Mouse (Mus musculus) intestine, postnatal 0 days (tissue): ENCODE measurements around the gene Map3k21. TPM values are rescaled to one million over a fixed set of nuclear protein-coding genes. Genes with fewer than 3 reads are reported as not detected.

ENCODE experiments used
- ATAC-seq: fragments of 200-750 bp; cut with Nextera tagmentation; 2 replicates; pipeline ENCODE4 v1.8.0; 2017; ENCODE audit warnings: mild to moderate bottlenecking, moderate TSS enrichment, moderate library complexity
- H3K27ac ChIP-seq: fragments of 300-500 bp; sonication (generic); 2 replicates; pipeline ENCODE4 v1.5.1; 2014; ENCODE audit warnings: mild to moderate bottlenecking, low read depth, low read length, moderate library complexity
- H3K27me3 ChIP-seq: fragments of 300-500 bp; sonication (generic); replicated peaks from 2 replicates; pipeline ENCODE4 v1.6.1; 2014; ENCODE audit warnings: low read length, mixed read lengths; ENCODE audit not compliant: control insufficient read depth, insufficient read depth
- H3K36me3 ChIP-seq: fragments of 300-500 bp; sonication (generic); 2 replicates; pipeline ENCODE4 v1.6.1; 2014; ENCODE audit warnings: mild to moderate bottlenecking, moderate library complexity; ENCODE audit not compliant: control insufficient read depth, insufficient read depth
- H3K4me1 ChIP-seq: fragments of 300-500 bp; sonication (generic); replicated peaks from 2 replicates; pipeline ENCODE4 v1.6.1; 2014; ENCODE audit warnings: antibody characterized with exemption, low read length, mixed read lengths; ENCODE audit not compliant: control insufficient read depth, insufficient read depth
- H3K4me2 ChIP-seq: fragments of 300-500 bp; sonication (generic); replicated peaks from 2 replicates; pipeline ENCODE4 v1.6.1; 2014; ENCODE audit warnings: low read depth, mild to moderate bottlenecking, moderate library complexity
- H3K4me3 ChIP-seq: fragments of 300-500 bp; sonication (generic); 2 replicates; pipeline ENCODE4 v1.5.1; 2014; ENCODE audit warnings: low read depth, low read length
- H3K9ac ChIP-seq: fragments of 300-500 bp; sonication (generic); 2 replicates; pipeline ENCODE4 v1.6.1; 2014; ENCODE audit warnings: mild to moderate bottlenecking, low read depth, low read length
- H3K9me3 ChIP-seq: fragments of 300-500 bp; sonication (generic); 2 replicates; pipeline ENCODE4 v1.6.1; 2016; ENCODE audit warnings: mixed run types; ENCODE audit not compliant: control insufficient read depth
- CTCF ChIP-seq: sonication (generic); IDR thresholded peaks from 2 replicates; pipeline ENCODE4 v1.5.1; 2016; ENCODE audit warnings: low read depth, mild to moderate bottlenecking, control low read depth, antibody characterized with exemption, moderate library complexity
- WGBS: fragments of 180-500 bp; shearing (Covaris S2); extraction: QIAGEN DNeasy Blood & Tissue Kit; methylation state at CpG from one replicate; pipeline ENCODE4 v1.1.7; 2014; 5-methylcytosine and 5-hydroxymethylcytosine counted together
- polyA plus RNA-seq: library from polyadenylated mRNA; unstranded; fragments of >200 nt; fragmentation: Nextera tagmentation; extraction: Ambion mirVana; gene quantifications from 2 replicates; pipeline ENCODE4 v1.2.1, GENCODE M21; 2015

Map3k21 gene
- polyA plus RNA-seq, 1 experiment from 2014 or later: 4.5 TPM

DNA sequence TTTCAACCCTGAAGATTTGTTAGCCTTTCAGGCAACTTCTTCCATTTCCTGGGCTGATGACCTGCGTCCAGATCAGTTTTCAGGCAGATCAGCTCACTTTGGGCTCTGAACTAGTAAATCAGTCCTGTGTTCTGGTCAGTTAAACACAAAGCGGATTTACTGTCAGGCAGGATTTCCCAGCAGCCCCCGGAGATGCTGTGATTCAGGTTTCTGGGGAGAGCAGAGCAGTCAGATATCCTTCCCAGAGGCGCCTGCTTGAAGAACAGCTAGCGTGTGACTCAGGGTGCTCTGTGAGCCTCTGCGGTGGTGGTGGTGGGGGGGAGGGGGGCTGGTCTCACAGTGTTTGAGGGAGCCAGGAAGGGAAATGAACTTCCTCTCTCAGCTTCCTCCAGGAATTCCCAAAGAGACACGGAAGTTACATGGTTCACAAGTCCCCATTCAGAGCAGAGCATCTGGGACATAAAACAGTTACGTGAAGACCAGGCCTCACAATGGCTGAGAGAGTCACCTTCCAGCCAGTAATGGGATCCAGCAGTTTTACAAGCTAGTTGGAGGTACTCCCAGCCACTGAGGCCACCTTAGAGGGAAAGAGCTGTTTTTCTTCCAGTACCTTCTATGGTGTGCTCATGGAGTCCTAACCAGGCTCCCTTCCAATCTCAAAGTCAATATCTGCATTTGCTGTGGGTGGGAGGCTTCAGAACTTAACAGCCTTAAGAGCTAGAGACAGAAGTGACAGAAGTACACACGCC, 37.6 kb upstream of the Map3k21 start:
- ATAC-seq: no peak
- H3K4me2 ChIP-seq: no peak overlapping the region
- H3K4me3 ChIP-seq: no peak overlapping the region
- no peaks in the 10 kb centered on the region for H3K36me3 ChIP-seq
- no peaks in the 10 kb centered on the region for H3K9me3 ChIP-seq
- no peak for TF ChIP-seq CTCF
- H3K27me3 ChIP-seq: no peaks in the 10 kb centered on the region
- H3K9ac ChIP-seq: no peak overlapping the region; the same call in 1 of the 2 replicates
- H3K27ac ChIP-seq: no peak overlapping the region; the same call in 1 of the 2 replicates
- 65% methylated on average over 9 of the region's 9 CpGs for WGBS
- H3K4me1 ChIP-seq: no peaks in the 10 kb centered on the region

DNA sequence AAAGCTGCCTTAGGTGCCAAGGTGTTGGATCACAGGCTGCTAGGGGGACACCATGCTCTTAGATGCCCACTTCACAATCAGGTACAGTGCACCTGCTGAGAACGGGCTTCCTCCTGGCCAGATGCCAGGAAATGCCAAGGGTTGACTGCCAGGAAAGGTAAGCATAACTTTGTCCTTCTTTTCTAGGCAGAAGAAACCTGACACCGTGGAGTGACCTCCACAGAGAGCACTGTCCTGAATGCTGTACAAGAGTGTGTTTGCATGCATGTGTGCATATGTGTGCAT, 37.1 kb upstream of the Map3k21 start:
- H3K9me3 ChIP-seq: no peaks in the 10 kb centered on the region
- no peaks in the 10 kb centered on the region for H3K4me1 ChIP-seq
- TF ChIP-seq CTCF: no peak
- no peak overlapping the region for H3K27ac ChIP-seq
- H3K4me2 ChIP-seq: no peak overlapping the region
- H3K9ac ChIP-seq: no peak overlapping the region
- ATAC-seq: no peak
- no peak overlapping the region for H3K4me3 ChIP-seq
- no peaks in the 10 kb centered on the region for H3K27me3 ChIP-seq
- 43% methylated on average over 2 of the region's 2 CpGs for WGBS
- H3K36me3 ChIP-seq: no peaks in the 10 kb centered on the region

DNA sequence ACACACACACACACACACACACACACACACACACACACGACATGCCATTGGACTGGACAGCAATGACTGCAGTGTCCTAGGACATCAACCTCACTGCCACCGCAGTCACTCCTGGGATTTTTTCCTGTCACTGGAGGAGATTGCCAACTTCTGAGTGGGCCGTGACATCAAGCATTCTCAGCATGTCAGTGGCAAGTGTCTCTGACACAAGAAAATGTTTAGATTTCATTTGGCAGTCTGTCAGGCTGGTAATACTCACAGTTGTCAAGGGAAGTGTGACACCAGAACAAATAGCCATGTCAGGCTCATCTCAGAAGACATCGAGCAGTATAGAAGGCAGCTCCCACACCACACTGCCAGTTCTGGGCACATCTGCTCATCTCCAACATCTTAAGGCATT, 29.8 kb upstream of the Map3k21 start:
- H3K4me2 ChIP-seq: no peak overlapping the region
- no peak overlapping the region for H3K9ac ChIP-seq
- H3K27me3 ChIP-seq: no peaks in the 10 kb centered on the region
- no peak for TF ChIP-seq CTCF
- ATAC-seq: no peak
- WGBS: 85% methylated on average over 4 of the region's 4 CpGs
- no peak overlapping the region for H3K27ac ChIP-seq
- no peaks in the 10 kb centered on the region for H3K9me3 ChIP-seq
- no peak overlapping the region for H3K4me3 ChIP-seq
- no peaks in the 10 kb centered on the region for H3K36me3 ChIP-seq
- H3K4me1 ChIP-seq: no peaks in the 10 kb centered on the region

DNA sequence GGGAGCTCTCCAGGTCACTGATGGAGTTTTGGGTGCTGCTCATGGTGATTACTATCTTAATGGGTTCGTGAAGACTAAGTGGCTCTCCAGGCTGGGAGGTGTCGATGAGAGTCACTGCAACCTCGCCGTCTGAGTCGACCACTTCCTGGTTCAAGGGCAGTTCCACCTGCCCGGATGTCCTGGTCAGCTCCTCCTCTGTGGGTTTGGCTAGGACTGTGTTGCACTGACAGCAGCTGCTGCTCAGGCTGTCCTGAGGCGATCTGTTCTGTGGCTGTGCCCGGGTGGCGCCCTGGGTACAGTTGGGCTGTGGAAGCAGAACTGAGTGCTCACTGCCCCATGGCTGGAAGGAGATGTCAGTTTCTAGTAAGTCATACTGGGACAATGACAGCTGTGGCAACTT, 22.7 kb upstream of the Map3k21 start:
- H3K4me3 ChIP-seq: no peak overlapping the region
- no peaks in the 10 kb centered on the region for H3K4me1 ChIP-seq
- no peak overlapping the region for H3K4me2 ChIP-seq
- TF ChIP-seq CTCF: no peak
- no peak overlapping the region for H3K27ac ChIP-seq
- H3K9ac ChIP-seq: no peak overlapping the region
- H3K36me3 ChIP-seq: no peaks in the 10 kb centered on the region
- no peak for ATAC-seq
- 75% methylated on average over 9 of the region's 9 CpGs for WGBS
- H3K9me3 ChIP-seq: no peaks in the 10 kb centered on the region
- no peaks in the 10 kb centered on the region for H3K27me3 ChIP-seq

DNA sequence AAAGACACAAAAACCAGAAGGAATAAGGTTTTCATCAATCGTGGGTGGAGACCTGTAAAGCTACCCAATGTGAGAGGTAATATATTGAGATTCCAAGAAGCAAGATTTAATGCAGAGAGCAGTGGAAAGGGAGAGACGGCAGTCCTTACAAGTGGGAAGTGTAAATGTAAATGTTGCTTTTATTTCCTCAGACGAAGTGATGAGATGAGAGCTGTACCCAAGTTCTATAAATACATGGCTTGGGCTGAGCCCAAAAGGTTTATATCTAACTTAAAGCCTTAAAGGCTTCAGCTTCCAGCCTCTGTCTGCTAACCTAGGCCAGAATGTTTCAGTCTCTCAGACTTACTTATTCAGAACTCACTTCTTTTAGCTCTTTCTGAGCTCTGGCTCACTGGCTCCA, 20.3 kb upstream of the Map3k21 start:
- H3K4me3 ChIP-seq: no peak overlapping the region
- H3K27ac ChIP-seq: no peak overlapping the region
- no peaks in the 10 kb centered on the region for H3K4me1 ChIP-seq
- no peaks in the 10 kb centered on the region for H3K9me3 ChIP-seq
- no peaks in the 10 kb centered on the region for H3K27me3 ChIP-seq
- WGBS: 73% methylated on average over 3 of the region's 3 CpGs
- ATAC-seq: no peak
- no peak for TF ChIP-seq CTCF
- no peak overlapping the region for H3K4me2 ChIP-seq
- H3K9ac ChIP-seq: no peak overlapping the region
- H3K36me3 ChIP-seq: no peaks in the 10 kb centered on the region

DNA sequence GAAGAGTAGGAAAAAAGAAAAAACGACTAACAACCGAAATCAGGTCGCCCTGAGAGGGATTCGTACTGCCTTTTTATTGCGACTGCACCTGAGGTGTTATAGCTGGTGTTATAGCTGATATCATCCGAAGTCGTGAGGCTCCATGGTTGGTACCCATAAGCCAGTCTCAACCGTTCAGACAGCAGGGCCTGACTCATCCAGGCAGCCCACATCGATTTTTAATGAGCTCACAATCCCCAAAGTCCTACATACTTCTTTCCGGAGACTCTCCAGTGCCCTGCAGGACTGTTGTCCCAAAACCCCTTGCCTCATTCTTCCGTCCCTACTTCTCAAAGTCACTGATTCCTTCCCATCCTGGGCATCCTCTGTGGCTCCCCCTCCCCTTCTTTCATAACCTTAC, 12.9 kb upstream of the Map3k21 start:
- Histone ChIP-seq H3K36me3 (no peaks in the 10 kb centered on the region), H3K4me2 (no peak overlapping the region), H3K4me3 (no peak overlapping the region), H3K27ac (no peak overlapping the region), H3K9ac (no peak overlapping the region), H3K27me3 (peaks cover 13% of the 10 kb centered on the region), H3K4me1 (no peaks in the 10 kb centered on the region), H3K9me3 (no peaks in the 10 kb centered on the region)
- no peak for ATAC-seq
- TF ChIP-seq CTCF: no peak
- 71% methylated on average over 11 of the region's 11 CpGs for WGBS
